Mouse (Mus musculus) liver, adult 2 months (tissue): ENCODE results near the gene Pola2. TPM values are rescaled to one million over a fixed set of nuclear protein-coding genes. Genes with fewer than 3 reads are reported as not detected.

Experiments
- DNase-seq: peaks from one replicate; pipeline ENCODE4 v3.0.0-alpha.2; 2011; ENCODE audit warnings: low read depth, low spot score; ENCODE audit errors: extremely low read depth
- H3K27ac ChIP-seq: fragments of 200-500 bp; replicated peaks from 2 replicates; pipeline ENCODE4 v1.5.1; 2012; ENCODE audit warnings: low read depth, mild to moderate bottlenecking, control low read depth, inconsistent platforms, low read length; ENCODE audit not compliant: insufficient read depth
- H3K27me3 ChIP-seq: fragments of 200-500 bp; 2 replicates; pipeline ENCODE4 v1.6.1; 2012; ENCODE audit warnings: mild to moderate bottlenecking, moderate library complexity, low read length, inconsistent platforms; ENCODE audit not compliant: control insufficient read depth, insufficient read depth
- H3K36me3 ChIP-seq: fragments of 200-500 bp; 2 replicates; pipeline ENCODE4 v1.6.1; 2012; ENCODE audit warnings: low read length, inconsistent platforms; ENCODE audit not compliant: control insufficient read depth, insufficient read depth
- H3K4me1 ChIP-seq: fragments of 200-500 bp; 2 replicates; pipeline ENCODE4 v1.6.1; 2011; ENCODE audit warnings: low read length; ENCODE audit not compliant: control insufficient read depth, insufficient read depth
- H3K4me3 ChIP-seq: fragments of 200-500 bp; 2 replicates; pipeline ENCODE4 v1.5.1; 2011; ENCODE audit warnings: low read depth, mild to moderate bottlenecking, control low read depth, low read length, moderate library complexity; ENCODE audit not compliant: insufficient read depth
- H3K79me2 ChIP-seq: fragments of 200-500 bp; 2 replicates; pipeline ENCODE4 v1.6.1; 2012; ENCODE audit warnings: inconsistent platforms, mild to moderate bottlenecking, low read length, moderate library complexity; ENCODE audit not compliant: control insufficient read depth, insufficient read depth
- H3K9ac ChIP-seq: fragments of 200-500 bp; 2 replicates; pipeline ENCODE4 v1.6.1; 2012; ENCODE audit warnings: low read depth, mild to moderate bottlenecking, control low read depth, inconsistent platforms, low read length
- CTCF ChIP-seq: fragments of 200-500 bp; IDR thresholded peaks from 2 replicates; pipeline ENCODE4 v1.5.1; 2011; ENCODE audit warnings: low read depth, low read length, control low read depth
- POLR2A ChIP-seq: fragments of 200-500 bp; IDR thresholded peaks from 2 replicates; pipeline ENCODE4 v1.6.1; 2011; ENCODE audit warnings: low read length, control low read depth; ENCODE audit not compliant: insufficient read depth; ENCODE audit errors: extremely low read depth
- WGBS: fragments of 180-500 bp; shearing (Covaris S2); methylation state at CpG from one replicate; pipeline ENCODE4 v1.1.7; 2018; 5-methylcytosine and 5-hydroxymethylcytosine counted together
- polyA plus RNA-seq: library from polyadenylated mRNA; depleted of rRNA; stranded (reverse); fragments of >200 nt; gene quantifications from 2 replicates; pipeline ENCODE4 v1.2.3, GENCODE M21; 2012; rRNA removed
- total RNA-seq: library from RNA; depleted of rRNA; stranded (reverse); fragments of >200 nt; gene quantifications from 2 replicates; pipeline ENCODE4 v1.2.3, GENCODE M21; 2014; rRNA removed

Pola2 gene
- 6.7 and 8.3 TPM in 2 replicates for total RNA-seq
- polyA plus RNA-seq = 10.5 and 14.3 TPM in 2 replicates

DNA sequence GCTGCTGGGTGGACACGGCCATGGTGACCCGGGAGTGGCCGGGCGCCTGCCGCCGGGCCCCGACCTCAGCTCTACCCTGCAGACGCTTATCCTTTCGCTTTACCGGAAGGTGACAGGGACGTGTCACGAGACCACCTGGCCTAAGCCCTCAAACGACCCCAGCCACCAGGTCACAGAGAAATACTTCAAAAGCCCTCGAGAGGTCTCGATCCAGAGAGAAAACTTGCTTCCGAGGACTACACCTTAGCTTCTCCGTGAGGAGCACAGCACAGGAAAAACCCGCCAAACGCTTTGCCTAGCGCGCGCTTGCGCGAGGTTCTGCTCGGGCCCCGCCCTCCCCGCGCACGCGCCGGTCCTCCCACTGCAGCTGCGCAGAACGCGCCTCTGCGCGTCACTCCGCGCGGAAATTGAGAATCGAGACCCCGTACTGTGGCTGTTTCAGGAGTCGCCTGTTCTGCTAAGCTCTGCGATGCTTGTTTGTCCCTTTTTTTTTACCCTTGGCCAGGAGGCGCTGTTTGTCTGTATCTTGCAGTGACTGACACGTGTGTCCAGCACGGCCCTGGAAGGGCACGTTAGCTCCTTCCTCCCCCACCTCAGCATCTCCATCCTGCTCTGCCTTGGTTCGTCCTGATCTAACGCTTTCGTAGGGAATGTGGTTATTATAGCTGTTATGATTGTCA lies at the start of gene Pola2:
Gene Pola2 (minus strand): TSS at position 320 of the 680 bp plus-strand sequence.
- peak; percentile 70 for DNase-seq
- peak within 1 kb of the TSS; percentile 67 for H3K9ac ChIP-seq
- peak within 1 kb of the TSS; percentile 63 for H3K4me3 ChIP-seq
- under 1% methylated on average over 50 of the region's 50 CpGs for WGBS
- H3K27ac ChIP-seq = peak within 1 kb of the TSS; percentile 56
- H3K4me1 ChIP-seq = peaks cover 6% of the 10 kb centered on the region; the same call in 1 of the 2 replicates
- H3K36me3 ChIP-seq = no peaks in the 10 kb centered on the region
- TF ChIP-seq POLR2A = 0 out of 2 replicates have a peak, but pooled peaks have one; percentile 37
- no peak for TF ChIP-seq CTCF
- no peaks in the 10 kb centered on the region for H3K27me3 ChIP-seq
- no peaks in the 10 kb centered on the region; the same call in 1 of the 2 replicates for H3K79me2 ChIP-seq

DNA sequence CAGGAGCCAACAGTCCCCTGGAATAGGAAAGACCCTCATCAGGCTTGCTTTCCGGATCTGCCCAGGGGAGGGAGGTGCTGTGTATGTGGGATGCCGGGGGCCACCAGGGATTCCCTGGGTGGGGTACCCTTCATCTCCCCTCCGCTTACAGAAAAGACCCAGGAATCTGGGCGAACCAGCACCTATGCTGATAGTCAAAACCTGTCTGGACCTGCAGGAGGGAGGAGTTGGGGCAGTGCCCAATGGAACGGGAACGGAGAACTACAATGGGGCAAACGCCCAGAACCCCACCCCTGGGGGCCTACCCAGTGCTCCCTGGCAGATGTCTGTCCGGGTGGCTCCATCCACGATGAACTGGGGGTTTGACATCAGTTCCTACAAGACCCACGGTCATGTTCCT lies 49.7 kb upstream of the Pola2 start:
- Histone ChIP-seq H3K27ac (no peak overlapping the region), H3K9ac (no peak overlapping the region), H3K27me3 (no peaks in the 10 kb centered on the region), H3K79me2 (no peaks in the 10 kb centered on the region), H3K4me3 (no peak overlapping the region), H3K4me1 (peaks cover 10% of the 10 kb centered on the region), H3K36me3 (no peaks in the 10 kb centered on the region; the same call in 1 of the 2 replicates)
- no peak for DNase-seq
- WGBS = 93% methylated on average over 10 of the region's 10 CpGs
- TF ChIP-seq CTCF (no peak), POLR2A (no peak)

DNA sequence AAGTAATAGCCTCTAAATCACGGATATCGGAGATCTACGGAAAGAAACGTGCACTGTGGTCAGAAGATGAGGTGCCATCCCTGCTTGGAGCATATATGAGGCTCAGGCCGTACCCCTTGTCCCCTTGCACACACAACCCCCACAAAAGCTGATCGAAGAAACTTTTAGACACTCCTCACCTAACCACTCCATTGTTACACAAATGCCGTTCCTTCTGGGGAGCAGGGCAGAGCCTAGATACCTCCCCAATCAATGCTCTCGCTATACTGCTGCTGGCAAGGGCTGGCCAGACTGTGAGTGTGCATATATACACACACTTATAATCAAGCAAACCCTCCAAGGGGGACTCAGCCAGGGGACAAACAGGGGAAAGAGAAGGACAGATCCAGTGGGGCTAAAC lies 45.1 kb upstream of the Pola2 start:
- H3K27me3 ChIP-seq = no peaks in the 10 kb centered on the region
- no peaks in the 10 kb centered on the region for H3K79me2 ChIP-seq

DNA sequence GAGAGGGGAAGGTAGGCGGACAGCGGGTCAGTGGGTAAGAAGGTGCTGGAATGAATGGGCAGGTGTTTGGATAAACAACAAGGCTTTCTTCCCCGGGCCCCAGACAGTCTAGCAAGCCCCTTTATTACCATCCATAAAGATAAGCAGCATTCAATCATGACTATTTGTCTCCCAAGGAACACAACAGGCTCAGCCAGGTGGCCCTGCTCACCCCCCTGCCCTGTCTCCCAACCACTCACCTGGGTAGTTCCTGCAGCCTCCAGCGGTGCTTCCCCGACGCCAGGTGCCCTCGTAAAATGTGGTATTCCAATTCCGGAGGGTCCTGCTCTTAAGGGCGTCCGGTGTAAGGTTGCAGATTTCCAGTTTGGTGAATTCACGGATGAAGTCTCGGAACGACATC lies 43.0 kb upstream of the Pola2 start:
- Histone ChIP-seq H3K4me1 (no peaks in the 10 kb centered on the region), H3K36me3 (no peaks in the 10 kb centered on the region; the same call in 1 of the 2 replicates), H3K4me3 (no peak overlapping the region), H3K27me3 (no peaks in the 10 kb centered on the region), H3K27ac (no peak overlapping the region), H3K79me2 (no peaks in the 10 kb centered on the region), H3K9ac (no peak overlapping the region)
- DNase-seq = no peak
- 94% methylated on average over 13 of the region's 13 CpGs for WGBS
- TF ChIP-seq CTCF = no peak
- TF ChIP-seq POLR2A = no peak

More for the DNA sequence above, 45.1 kb upstream of the Pola2 start:
- Histone ChIP-seq H3K36me3 (no peaks in the 10 kb centered on the region; the same call in 1 of the 2 replicates), H3K4me3 (no peak overlapping the region), H3K27ac (no peak overlapping the region), H3K4me1 (no peaks in the 10 kb centered on the region), H3K9ac (no peak overlapping the region)
- WGBS = 95% methylated on average over 8 of the region's 8 CpGs
- no peak for DNase-seq
- TF ChIP-seq POLR2A = no peak
- TF ChIP-seq CTCF = no peak

DNA sequence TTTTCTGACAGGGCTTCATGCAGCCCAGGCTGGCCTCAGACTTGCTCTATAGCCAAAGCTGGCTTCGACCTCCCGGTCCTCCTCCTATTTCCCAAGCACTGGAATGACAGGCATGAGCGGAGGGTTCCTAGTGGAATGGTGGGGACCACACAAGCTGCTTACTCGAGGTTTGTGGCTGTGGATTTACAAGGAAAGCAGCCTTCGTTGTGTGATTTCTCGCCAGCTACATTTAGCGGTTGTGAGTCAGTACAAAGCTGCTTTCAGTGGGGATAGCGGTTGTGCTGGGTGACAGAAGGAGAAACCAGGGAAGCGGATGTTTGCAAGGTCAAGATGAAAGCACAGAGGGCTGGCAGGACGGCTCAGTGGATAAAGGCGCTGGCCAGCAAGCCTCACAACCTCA lies 41.5 kb upstream of the Pola2 start:
- no peaks in the 10 kb centered on the region; the same call in 1 of the 2 replicates for H3K36me3 ChIP-seq
- 83% methylated on average over 11 of the region's 11 CpGs for WGBS
- TF ChIP-seq CTCF (no peak), POLR2A (no peak)
- no peaks in the 10 kb centered on the region for H3K27me3 ChIP-seq
- H3K4me1 ChIP-seq = no peaks in the 10 kb centered on the region
- no peak overlapping the region for H3K9ac ChIP-seq
- H3K4me3 ChIP-seq = no peak overlapping the region
- H3K79me2 ChIP-seq = no peaks in the 10 kb centered on the region
- no peak for DNase-seq
- no peak overlapping the region for H3K27ac ChIP-seq

DNA sequence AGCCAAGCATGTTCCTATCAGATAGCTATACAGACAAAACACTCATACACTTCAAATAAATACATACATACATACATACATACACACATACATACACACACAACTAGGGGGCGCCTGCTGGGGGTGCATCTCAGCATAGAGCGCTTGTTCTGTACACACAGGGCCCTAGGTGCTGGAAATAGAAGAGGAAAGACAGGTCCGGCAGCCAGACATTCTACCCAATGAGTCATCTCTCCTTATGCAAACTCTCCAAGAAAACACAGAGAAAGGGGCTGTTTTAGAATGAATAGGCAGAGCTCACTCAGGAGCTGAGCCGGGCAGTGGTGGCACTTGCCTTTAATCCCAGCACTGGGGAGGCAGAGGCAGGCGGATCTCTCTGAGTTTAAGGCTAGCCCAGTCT lies 36.0 kb upstream of the Pola2 start:
- no peak overlapping the region for H3K27ac ChIP-seq
- H3K4me3 ChIP-seq = no peak overlapping the region
- WGBS = 89% methylated on average over 5 of the region's 5 CpGs
- no peaks in the 10 kb centered on the region for H3K36me3 ChIP-seq
- H3K79me2 ChIP-seq = no peaks in the 10 kb centered on the region
- H3K4me1 ChIP-seq = no peaks in the 10 kb centered on the region
- TF ChIP-seq CTCF (no peak), POLR2A (no peak)
- no peak for DNase-seq
- H3K9ac ChIP-seq = no peak overlapping the region
- no peaks in the 10 kb centered on the region for H3K27me3 ChIP-seq
